ENCODE assay signal across 9 mouse cellular contexts in genomic region chr9:83925688-83926041, GRCm38 (mm10). TPM values are rescaled to one million over a fixed set of nuclear protein-coding genes. Genes with fewer than 3 reads are reported as not detected.
DNase-seq lines count a peak whose midpoint lies in the region; ATAC-seq lines count a peak whose summit lies in the region.
"Had no signal": no experiment of that assay in that cellular context is flagged by ENCODE, and none has a peak within 500 bp of the region (broad histone marks: within the 10 kb centered on the region; RNA-seq: fewer than 3 reads in every experiment).

No protein-coding gene starts in this region.

- no peaks in the 10 kb centered on the region for H3K27me3 ChIP-seq in heart, embryonic 16.5 days (ENCODE audit: control insufficient read depth, insufficient read depth, low read length)
- no peaks in the 10 kb centered on the region for H3K27me3 ChIP-seq in midbrain, embryonic 10.5 days (ENCODE audit: low read depth, poor library complexity, severe bottlenecking)
- H3K27me3 ChIP-seq: Patski had no signal

- peak overlapping the region; percentile 88 for H3K4me2 ChIP-seq in heart, embryonic 16.5 days (ENCODE audit: low read depth, low read length)

- H3K4me3 ChIP-seq in heart, embryonic 16.5 days (ENCODE audit: low read length), result peak overlapping the region; percentile 90
- H3K4me3 ChIP-seq in midbrain, embryonic 10.5 days, result peak overlapping the region; percentile 82

- H3K27ac ChIP-seq in heart, embryonic 16.5 days (ENCODE audit: low read length), result no peak overlapping the region
- no peak overlapping the region; the same call in 1 of the 2 replicates for H3K27ac ChIP-seq in midbrain, embryonic 10.5 days (replicated peaks)

- no peak for ATAC-seq in heart, embryonic 16.5 days (replicated peaks; ENCODE audit: extremely low read depth, insufficient read depth, low FRiP score)
- ATAC-seq in CD4-positive, CD25-positive, alpha-beta regulatory T cell, adult 4 months, result no peak

- peak; percentile 21 for DNase-seq in kidney, adult 11 months
- DNase-seq in kidney, adult 9 months, result no peak
- peak; percentile 44 for DNase-seq in cerebellum, adult 8-10 months
- DNase-seq in midbrain, embryonic 10.5 days (ENCODE audit: low spot score), result no peak
- no peak for DNase-seq in left cerebral cortex, adult 11 months (ENCODE audit: low spot score)
- no peak for DNase-seq in right cerebral cortex, adult 2 months (ENCODE audit: low spot score in 2 of 2)

- 53% methylated on average over 4 of the region's 4 CpGs for WGBS in heart, embryonic 16.5 days
- WGBS in midbrain, embryonic 10.5 days, result 76% methylated on average over 4 of the region's 4 CpGs

- H3K9me3 ChIP-seq in heart, embryonic 16.5 days (replicated peaks; ENCODE audit: control insufficient read depth, low read length), result no peaks in the 10 kb centered on the region
- no peaks in the 10 kb centered on the region; the same call in 1 of the 2 replicates for H3K9me3 ChIP-seq in midbrain, embryonic 10.5 days (replicated peaks)

- H3K9ac ChIP-seq in heart, embryonic 16.5 days (ENCODE audit: low read length), result peak overlapping the region; percentile 82

- H3K4me1 ChIP-seq in heart, embryonic 16.5 days (ENCODE audit: control insufficient read depth, insufficient read depth, low read length), result peaks cover 5% of the 10 kb centered on the region
- peaks cover 9% of the 10 kb centered on the region for H3K4me1 ChIP-seq in midbrain, embryonic 10.5 days

- no peaks in the 10 kb centered on the region for H3K36me3 ChIP-seq in heart, embryonic 16.5 days (ENCODE audit: control insufficient read depth, insufficient read depth)
- 0 out of 2 replicates have a peak, but pooled peaks cover 3% of the 10 kb centered on the region for H3K36me3 ChIP-seq in midbrain, embryonic 10.5 days

RNA-seq across cellular contexts. Expression of gene Bckdhb, which starts 0.7 kb away (rescaled TPM):
- 77.3 and 80.1 TPM in 2 replicates for polyA plus RNA-seq in heart, embryonic 16.5 days (2015; fragmentation: Nextera tagmentation; extraction: Ambion mirVana)
- polyA plus RNA-seq in midbrain, embryonic 10.5 days (2016; fragmentation: Nextera tagmentation; extraction: Ambion mirVana), result 57.2 and 68.6 TPM in 2 replicates
- 10 to 100 TPM; 11.6 to 14.2 TPM for polyA plus RNA-seq in CD4-positive, CD25-positive, alpha-beta regulatory T cell, adult 4 months (2017; shearing (Covaris generic))

Comparison
In these comparisons a context has a peak if more than half of its experiments do, and no peak if none do; other contexts are left out.
1. DNase-seq: peak in kidney, adult 11 months (single experiment) and cerebellum, adult 8-10 months (single experiment); none in kidney, adult 9 months (single experiment), midbrain, embryonic 10.5 days (single experiment), left cerebral cortex, adult 11 months (single experiment) and right cerebral cortex, adult 2 months (0 of 2).